Mouse (Mus musculus) yolk sac, embryonic 10.5 days (tissue): ENCODE data around the gene Olfr984.

Source experiments
- DNase-seq: peaks from one replicate; pipeline ENCODE4 v3.0.0-alpha.2; 2017; ENCODE audit warnings: low spot score

The Olfr984 gene

GRCm38 (mm10) chr9:40114106-40114505, at the start of gene Olfr984:
TSS of gene Olfr984 (minus strand) at chr9:40114206.
- no peak for DNase-seq

- DNase-seq: no peak
These were observed 41.2 kb upstream of the Olfr984 start for GRCm38 (mm10) chr9:40155118-40155644.

- DNase-seq: no peak
These were observed 27.5 kb upstream of the Olfr984 start for GRCm38 (mm10) chr9:40141544-40141943.

- peak; percentile 70 for DNase-seq
These were observed 25.5 kb upstream of the Olfr984 start for GRCm38 (mm10) chr9:40139484-40139883.

- no peak for DNase-seq
These were observed 23.1 kb upstream of the Olfr984 start for GRCm38 (mm10) chr9:40136987-40137688.

- DNase-seq: no peak
These were observed 16.6 kb upstream of the Olfr984 start for GRCm38 (mm10) chr9:40130556-40130955.

- DNase-seq: no peak
These were observed 16.1 kb upstream of the Olfr984 start, which contains the start of gene Olfr985 for GRCm38 (mm10) chr9:40130084-40130483. TSS of gene Olfr985 (minus strand) at chr9:40130184.

GRCm38 (mm10) chr9:40117287-40117659, 3.3 kb upstream of the Olfr984 start:
- DNase-seq: no peak

GRCm38 (mm10) chr9:40116645-40117286, 2.8 kb upstream of the Olfr984 start:
- DNase-seq: peak; percentile 33

GRCm38 (mm10) chr9:40094769-40095168, 19.2 kb downstream of the Olfr984 start:
- DNase-seq: no peak

GRCm38 (mm10) chr9:40093495-40093894, 20.5 kb downstream of the Olfr984 start, which contains the start of gene Olfr983:
TSS of gene Olfr983 (minus strand) at chr9:40093595.
- no peak for DNase-seq

GRCm38 (mm10) chr9:40073529-40073928, 40.5 kb downstream of the Olfr984 start, which contains the start of gene Olfr982:
TSS of gene Olfr982 (plus strand) at chr9:40073829.
- DNase-seq: no peak

GRCm38 (mm10) chr9:40050138-40050537, 63.9 kb downstream of the Olfr984 start:
- DNase-seq: peak; percentile 2
